Mouse (Mus musculus): ENCODE data around the gene Fbxl3. TPM values are rescaled to one million over a fixed set of nuclear protein-coding genes. Genes with fewer than 3 reads are reported as not detected.

Fbxl3 gene
- polyA plus RNA-seq, 1 experiment from 2014 or later, result 18.5 TPM

GRCm38 (mm10) chr14:103088624-103089023 lies 10.7 kb downstream of the Fbxl3 start:
- WGBS, result 66% methylated on average over 6 of the region's 6 CpGs
- no peaks in the 10 kb centered on the region for H3K9me3 ChIP-seq (ENCODE audit: control insufficient read depth, low read length)
- no peak overlapping the region for H3K4me3 ChIP-seq (ENCODE audit: low read length)
- H3K4me2 ChIP-seq (ENCODE audit: low read length), result no peak overlapping the region
- H3K27me3 ChIP-seq (replicated peaks; ENCODE audit: control insufficient read depth, insufficient read depth, low read length), result no peaks in the 10 kb centered on the region
- H3K27ac ChIP-seq (ENCODE audit: low read depth, low read length), result no peak overlapping the region
- peaks cover 20% of the 10 kb centered on the region for H3K36me3 ChIP-seq (ENCODE audit: control insufficient read depth, insufficient read depth, low read length)
- ATAC-seq, result no peak; the same call in 1 of the 2 replicates
- no peak overlapping the region for H3K9ac ChIP-seq (ENCODE audit: low read depth, low read length)
- peaks cover under 1% of the 10 kb centered on the region; the same call in 1 of the 2 replicates for H3K4me1 ChIP-seq (ENCODE audit: control insufficient read depth, insufficient read depth, low read depth, low read length)

- no peak overlapping the region for H3K4me2 ChIP-seq (ENCODE audit: low read length)
- H3K27ac ChIP-seq (ENCODE audit: low read depth, low read length), result no peak overlapping the region
- no peak overlapping the region for H3K9ac ChIP-seq (ENCODE audit: low read depth, low read length)
- H3K9me3 ChIP-seq (ENCODE audit: control insufficient read depth, low read length), result no peaks in the 10 kb centered on the region
- H3K27me3 ChIP-seq (replicated peaks; ENCODE audit: control insufficient read depth, insufficient read depth, low read length), result no peaks in the 10 kb centered on the region
- H3K4me1 ChIP-seq (ENCODE audit: control insufficient read depth, insufficient read depth, low read depth, low read length), result no peaks in the 10 kb centered on the region
- 86% methylated on average over 5 of the region's 5 CpGs for WGBS
- no peak for ATAC-seq
- H3K4me3 ChIP-seq (ENCODE audit: low read length), result no peak overlapping the region
- peaks cover 24% of the 10 kb centered on the region for H3K36me3 ChIP-seq (ENCODE audit: control insufficient read depth, insufficient read depth, low read length)
These were observed 11.5 kb downstream of the Fbxl3 start for GRCm38 (mm10) chr14:103087846-103088245.

GRCm38 (mm10) chr14:103086671-103087324 lies 12.6 kb downstream of the Fbxl3 start:
- H3K27ac ChIP-seq (ENCODE audit: low read depth, low read length), result no peak overlapping the region
- H3K27me3 ChIP-seq (replicated peaks; ENCODE audit: control insufficient read depth, insufficient read depth, low read length), result no peaks in the 10 kb centered on the region
- no peak overlapping the region for H3K4me3 ChIP-seq (ENCODE audit: low read length)
- H3K4me2 ChIP-seq (ENCODE audit: low read length), result no peak overlapping the region
- H3K4me1 ChIP-seq (ENCODE audit: control insufficient read depth, insufficient read depth, low read depth, low read length), result no peaks in the 10 kb centered on the region
- H3K9me3 ChIP-seq (ENCODE audit: control insufficient read depth, low read length), result no peaks in the 10 kb centered on the region
- peaks cover 24% of the 10 kb centered on the region for H3K36me3 ChIP-seq (ENCODE audit: control insufficient read depth, insufficient read depth, low read length)
- no peak for ATAC-seq
- 96% methylated on average over 4 of the region's 4 CpGs for WGBS
- no peak overlapping the region for H3K9ac ChIP-seq (ENCODE audit: low read depth, low read length)

GRCm38 (mm10) chr14:103085840-103086533 lies 13.4 kb downstream of the Fbxl3 start:
- ATAC-seq, result no peak
- Histone ChIP-seq H3K9ac (ENCODE audit: low read depth, low read length) (no peak overlapping the region), H3K4me3 (ENCODE audit: low read length) (no peak overlapping the region), H3K27ac (ENCODE audit: low read depth, low read length) (no peak overlapping the region), H3K4me2 (ENCODE audit: low read length) (no peak overlapping the region), H3K4me1 (ENCODE audit: control insufficient read depth, insufficient read depth, low read depth, low read length) (no peaks in the 10 kb centered on the region), H3K9me3 (ENCODE audit: control insufficient read depth, low read length) (no peaks in the 10 kb centered on the region), H3K27me3 (replicated peaks; ENCODE audit: control insufficient read depth, insufficient read depth, low read length) (no peaks in the 10 kb centered on the region), H3K36me3 (ENCODE audit: control insufficient read depth, insufficient read depth, low read length) (peaks cover 24% of the 10 kb centered on the region)
- WGBS, result 87% methylated on average over 1 of the region's 1 CpGs

- WGBS, result 74% methylated on average over 9 of the region's 9 CpGs
- Histone ChIP-seq H3K36me3 (ENCODE audit: control insufficient read depth, insufficient read depth, low read length) (0 out of 2 replicates have a peak, but pooled peaks cover 6% of the 10 kb centered on the region), H3K9ac (ENCODE audit: low read depth, low read length) (no peak overlapping the region), H3K27me3 (replicated peaks; ENCODE audit: control insufficient read depth, insufficient read depth, low read length) (no peaks in the 10 kb centered on the region), H3K4me3 (ENCODE audit: low read length) (no peak overlapping the region), H3K9me3 (ENCODE audit: control insufficient read depth, low read length) (no peaks in the 10 kb centered on the region), H3K27ac (ENCODE audit: low read depth, low read length) (no peak overlapping the region), H3K4me1 (ENCODE audit: control insufficient read depth, insufficient read depth, low read depth, low read length) (no peaks in the 10 kb centered on the region), H3K4me2 (ENCODE audit: low read length) (no peak overlapping the region)
- peak; percentile 85 for ATAC-seq
These were observed 20.0 kb downstream of the Fbxl3 start for GRCm38 (mm10) chr14:103079209-103079977.

- 84% methylated on average over 16 of the region's 16 CpGs for WGBS
- Histone ChIP-seq H3K36me3 (ENCODE audit: control insufficient read depth, insufficient read depth, low read length) (peaks cover 7% of the 10 kb centered on the region; the same call in 1 of the 2 replicates), H3K4me2 (ENCODE audit: low read length) (no peak overlapping the region), H3K9me3 (ENCODE audit: control insufficient read depth, low read length) (no peaks in the 10 kb centered on the region), H3K27ac (ENCODE audit: low read depth, low read length) (no peak overlapping the region), H3K27me3 (replicated peaks; ENCODE audit: control insufficient read depth, insufficient read depth, low read length) (no peaks in the 10 kb centered on the region), H3K4me1 (ENCODE audit: control insufficient read depth, insufficient read depth, low read depth, low read length) (no peaks in the 10 kb centered on the region), H3K9ac (ENCODE audit: low read depth, low read length) (no peak overlapping the region), H3K4me3 (ENCODE audit: low read length) (no peak overlapping the region)
- no peak for ATAC-seq
These were observed 21.1 kb downstream of the Fbxl3 start for GRCm38 (mm10) chr14:103078006-103078912.

- Histone ChIP-seq H3K4me2 (ENCODE audit: low read length) (no peak overlapping the region), H3K9ac (ENCODE audit: low read depth, low read length) (no peak overlapping the region), H3K27ac (ENCODE audit: low read depth, low read length) (no peak overlapping the region), H3K4me3 (ENCODE audit: low read length) (no peak overlapping the region), H3K9me3 (ENCODE audit: control insufficient read depth, low read length) (no peaks in the 10 kb centered on the region), H3K36me3 (ENCODE audit: control insufficient read depth, insufficient read depth, low read length) (peaks cover 4% of the 10 kb centered on the region; the same call in 1 of the 2 replicates), H3K4me1 (ENCODE audit: control insufficient read depth, insufficient read depth, low read depth, low read length) (no peaks in the 10 kb centered on the region), H3K27me3 (replicated peaks; ENCODE audit: control insufficient read depth, insufficient read depth, low read length) (no peaks in the 10 kb centered on the region)
- WGBS, result 91% methylated on average over 9 of the region's 9 CpGs
- no peak for ATAC-seq
These were observed 21.9 kb downstream of the Fbxl3 start for GRCm38 (mm10) chr14:103077272-103078005.

GRCm38 (mm10) chr14:103075166-103075565 lies 24.2 kb downstream of the Fbxl3 start:
- no peak overlapping the region for H3K4me2 ChIP-seq (ENCODE audit: low read length)
- 73% methylated on average over 7 of the region's 7 CpGs for WGBS
- H3K27ac ChIP-seq (ENCODE audit: low read depth, low read length), result no peak overlapping the region
- no peak overlapping the region for H3K9ac ChIP-seq (ENCODE audit: low read depth, low read length)
- H3K27me3 ChIP-seq (replicated peaks; ENCODE audit: control insufficient read depth, insufficient read depth, low read length), result no peaks in the 10 kb centered on the region
- H3K36me3 ChIP-seq (ENCODE audit: control insufficient read depth, insufficient read depth, low read length), result peaks cover 4% of the 10 kb centered on the region; the same call in 1 of the 2 replicates
- H3K4me1 ChIP-seq (ENCODE audit: control insufficient read depth, insufficient read depth, low read depth, low read length), result peaks cover 5% of the 10 kb centered on the region
- ATAC-seq, result no peak
- H3K9me3 ChIP-seq (ENCODE audit: control insufficient read depth, low read length), result no peaks in the 10 kb centered on the region
- H3K4me3 ChIP-seq (ENCODE audit: low read length), result no peak overlapping the region

All from hindbrain, embryonic 16.5 days (tissue).